Comparison of ENCODE assay signal across 8 mouse cellular contexts in the genomic region with DNA sequence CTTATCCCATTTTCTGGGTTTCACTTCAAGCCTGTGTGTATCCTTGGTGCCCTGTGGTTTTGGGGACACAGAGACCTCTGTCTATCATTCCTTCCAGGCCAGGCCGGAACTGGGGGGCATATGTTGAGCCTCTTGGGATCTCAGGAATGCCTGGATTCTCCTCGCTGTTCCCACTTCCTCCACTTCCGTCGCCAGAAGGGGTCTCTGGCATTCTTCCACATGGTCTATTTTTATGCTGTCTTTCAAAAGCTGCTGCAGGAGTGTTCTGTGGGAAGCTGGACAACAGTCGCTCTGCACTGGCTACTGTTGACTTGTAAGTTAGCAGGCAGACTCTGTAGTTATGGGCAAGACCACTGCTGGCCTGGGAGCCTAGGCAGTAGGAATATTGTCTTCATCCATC.
DNase-seq lines count a peak whose midpoint lies in the region; ATAC-seq and TF ChIP-seq lines count a peak whose summit lies in the region.

No protein-coding gene starts in this region.

- H3K4me3 ChIP-seq in layer of hippocampus, adult 2 months = no peak overlapping the region
- no peak overlapping the region for H3K4me3 ChIP-seq in embryonic facial prominence, embryonic 12.5 days
- no peak overlapping the region for H3K4me3 ChIP-seq in limb, embryonic 14.5 days (replicated peaks; ENCODE audit: low read length)

- H3K27me3 ChIP-seq in embryonic facial prominence, embryonic 12.5 days = no peaks in the 10 kb centered on the region
- H3K27me3 ChIP-seq in limb, embryonic 14.5 days (ENCODE audit: control insufficient read depth, insufficient read depth, low read length) = no peaks in the 10 kb centered on the region

- H3K4me2 ChIP-seq in embryonic facial prominence, embryonic 12.5 days (replicated peaks) = no peak overlapping the region
- H3K4me2 ChIP-seq in limb, embryonic 14.5 days (replicated peaks; ENCODE audit: low read depth, low read length, severe bottlenecking) = no peak overlapping the region

- no peak for TF ChIP-seq CTCF in layer of hippocampus, adult 2 months (conservative IDR thresholded peaks at IDR 0.05)

- peaks cover 34% of the 10 kb centered on the region for H3K4me1 ChIP-seq in embryonic facial prominence, embryonic 12.5 days
- peaks cover 20% of the 10 kb centered on the region for H3K4me1 ChIP-seq in limb, embryonic 14.5 days (ENCODE audit: control insufficient read depth, insufficient read depth, low read length)

- H3K9ac ChIP-seq in embryonic facial prominence, embryonic 12.5 days = no peak overlapping the region
- H3K9ac ChIP-seq in limb, embryonic 14.5 days (ENCODE audit: low read depth, low read length, severe bottlenecking) = no peak overlapping the region

- no peaks in the 10 kb centered on the region for H3K9me3 ChIP-seq in embryonic facial prominence, embryonic 12.5 days
- H3K9me3 ChIP-seq in limb, embryonic 14.5 days (ENCODE audit: control insufficient read depth, low read length) = no peaks in the 10 kb centered on the region

- WGBS in embryonic facial prominence, embryonic 12.5 days = 22% methylated on average over 5 of the region's 5 CpGs
- 24% methylated on average over 5 of the region's 5 CpGs for WGBS in limb, embryonic 14.5 days

- H3K36me3 ChIP-seq in embryonic facial prominence, embryonic 12.5 days = peaks cover 18% of the 10 kb centered on the region
- H3K36me3 ChIP-seq in limb, embryonic 14.5 days (ENCODE audit: control insufficient read depth, insufficient read depth, low read length) = peaks cover 50% of the 10 kb centered on the region

- no peak for DNase-seq in layer of hippocampus, adult 2 months (ENCODE audit: low spot score in 2 of 2)
- DNase-seq in layer of hippocampus, adult 9-11 months = no peak
- DNase-seq in heart, postnatal 4 days = peak; percentile 40
- DNase-seq in limb, embryonic 14.5 days (ENCODE audit: low spot score) = peak; percentile 33
- DNase-seq in spleen, postnatal 4 days (ENCODE audit: low spot score in 2 of 2) = no peak
- DNase-seq in spleen, adult 18-20 months = no peak
- DNase-seq in thymus, adult 18-20 months = no peak

- no peak for TF ChIP-seq POLR2A in limb, embryonic 14.5 days (IDR thresholded peaks at IDR 0.05; ENCODE audit: borderline replicate concordance, extremely low read depth, insufficient read depth, insufficient read length)

- ATAC-seq in embryonic facial prominence, embryonic 12.5 days (ENCODE audit: insufficient number of reproducible peaks, insufficient read depth, low FRiP score, low TSS enrichment) = no peak
- peak; percentile 49 for ATAC-seq in limb, embryonic 14.5 days (ENCODE audit: low FRiP score, low read depth)

- peak overlapping the region; percentile 81 for H3K27ac ChIP-seq in layer of hippocampus, adult 2 months
- 0 out of 2 replicates have a peak overlapping the region, but pooled peaks have one; percentile 31 for H3K27ac ChIP-seq in embryonic facial prominence, embryonic 12.5 days
- peak overlapping the region; percentile 45 for H3K27ac ChIP-seq in limb, embryonic 14.5 days (replicated peaks; ENCODE audit: low read depth, low read length)

Comparison
In these comparisons a context has a peak if more than half of its experiments do, and no peak if none do; other contexts are left out.
1. DNase-seq: peak in heart, postnatal 4 days (single experiment) and limb, embryonic 14.5 days (single experiment); none in layer of hippocampus, adult 2 months (0 of 2), layer of hippocampus, adult 9-11 months (single experiment), spleen, postnatal 4 days (0 of 2), spleen, adult 18-20 months (0 of 2) and thymus, adult 18-20 months (0 of 2).
2. H3K27ac ChIP-seq: peak in every context shown above with its lines; median percentile 81 in layer of hippocampus, adult 2 months; 45 in limb, embryonic 14.5 days; 31 in embryonic facial prominence, embryonic 12.5 days.